Mouse (Mus musculus): ENCODE data around the gene Hrct1. TPM values are rescaled to one million over a fixed set of nuclear protein-coding genes. Genes with fewer than 3 reads are reported as not detected.

Hrct1 gene
- polyA plus RNA-seq (2016; fragmentation: Nextera tagmentation; extraction: Ambion mirVana) = 0.14 and 0.19 TPM in 2 replicates

DNA sequence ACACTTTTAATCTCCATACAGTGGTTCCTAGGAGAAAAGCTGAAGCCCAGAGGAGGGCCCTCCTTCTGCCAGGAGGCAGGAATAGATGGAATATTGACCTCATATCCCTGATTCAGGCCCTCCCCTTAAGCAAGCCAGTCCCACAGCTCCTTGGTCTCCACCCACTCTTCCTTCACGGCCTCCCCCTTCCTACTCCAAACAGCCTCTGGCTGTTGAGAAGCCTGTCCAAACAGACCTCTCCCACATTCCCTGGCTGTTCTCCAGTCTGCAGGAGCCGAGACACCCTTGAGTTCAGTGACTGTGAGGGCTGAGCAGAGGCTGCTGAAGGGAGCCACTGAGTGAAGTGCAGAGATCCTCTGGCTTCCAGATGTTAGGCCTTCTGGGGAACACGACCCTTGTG is at the start of gene Hrct1:
Gene Hrct1, plus strand, starts transcription at position 194 of the 400 bp plus-strand sequence.
- Histone ChIP-seq H3K4me2 (no peak within 1 kb of the TSS), H3K27me3 (replicated peaks) (no peaks in the 10 kb centered on the region; the same call in 1 of the 2 replicates), H3K4me1 (peaks cover 56% of the 10 kb centered on the region), H3K4me3 (no peak within 1 kb of the TSS), H3K9ac (no peak within 1 kb of the TSS), H3K9me3 (replicated peaks) (no peaks in the 10 kb centered on the region), H3K36me3 (no peaks in the 10 kb centered on the region), H3K27ac (peak within 1 kb of the TSS; percentile 50)
- ATAC-seq = no peak
- 37% methylated on average over 3 of the region's 3 CpGs for WGBS (ENCODE audit: insufficient replicate concordance)

DNA sequence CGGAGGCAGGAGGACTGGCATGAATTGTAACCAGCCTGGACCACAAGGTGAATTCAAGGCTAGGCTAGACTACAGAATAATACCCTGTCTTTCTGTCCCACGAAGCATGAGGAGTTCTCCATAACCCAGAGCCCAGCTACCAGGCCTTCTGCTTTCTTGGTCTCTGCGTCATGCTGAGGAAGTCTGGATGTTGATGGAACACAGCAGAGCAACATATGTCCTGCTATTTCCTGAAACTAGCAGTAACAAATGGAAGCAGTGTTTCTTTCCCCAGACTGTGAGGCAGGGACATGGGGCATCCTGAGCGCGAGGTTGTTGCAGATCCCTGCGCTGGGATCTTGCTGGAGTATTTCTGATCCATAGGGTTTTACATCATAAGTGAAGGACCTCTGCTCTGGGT is 48.4 kb upstream of the Hrct1 start:
- H3K9ac ChIP-seq = no peak overlapping the region
- H3K4me3 ChIP-seq = no peak overlapping the region
- WGBS (ENCODE audit: insufficient replicate concordance) = 74% methylated on average over 6 of the region's 6 CpGs
- no peaks in the 10 kb centered on the region for H3K36me3 ChIP-seq
- no peak overlapping the region for H3K4me2 ChIP-seq
- H3K27ac ChIP-seq = no peak overlapping the region
- 0 out of 2 replicates have a peak, but pooled peaks cover 7% of the 10 kb centered on the region for H3K27me3 ChIP-seq (replicated peaks)
- H3K4me1 ChIP-seq = no peaks in the 10 kb centered on the region
- no peaks in the 10 kb centered on the region for H3K9me3 ChIP-seq (replicated peaks)
- no peak for ATAC-seq

DNA sequence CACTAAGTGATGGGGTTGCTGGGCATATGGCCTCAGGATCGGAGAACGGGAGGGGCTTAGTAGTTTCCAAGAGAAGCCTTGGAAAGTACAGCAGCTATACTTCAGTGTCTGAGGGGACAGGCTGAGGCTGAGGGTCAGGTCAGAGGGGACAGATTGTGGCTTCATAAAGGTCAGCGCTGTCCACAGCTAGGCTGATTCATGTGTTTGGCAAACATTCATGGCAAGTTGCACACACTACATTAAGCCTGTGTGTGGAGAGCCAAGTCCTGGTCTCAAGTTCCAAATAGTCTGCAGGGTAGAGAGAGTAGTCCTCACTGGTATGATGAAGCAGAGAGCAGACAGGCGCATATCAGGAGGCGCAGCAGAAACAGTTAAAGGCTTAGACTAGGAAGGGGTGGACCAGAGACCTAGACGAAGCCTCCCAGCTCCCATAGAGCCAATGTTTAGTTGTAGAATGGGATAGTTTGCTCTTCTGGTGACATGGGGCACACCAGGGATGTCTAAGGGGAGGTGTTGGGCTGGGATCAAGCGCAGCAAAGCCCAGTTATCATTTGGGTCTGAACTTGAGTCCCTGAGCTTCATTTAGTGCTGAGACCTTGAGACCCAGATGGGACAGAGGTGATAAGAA is 47.5 kb upstream of the Hrct1 start:
- Histone ChIP-seq H3K4me1 (no peaks in the 10 kb centered on the region), H3K9ac (no peak overlapping the region), H3K27me3 (replicated peaks) (0 out of 2 replicates have a peak, but pooled peaks cover 7% of the 10 kb centered on the region), H3K4me3 (no peak overlapping the region), H3K27ac (no peak overlapping the region), H3K9me3 (replicated peaks) (no peaks in the 10 kb centered on the region), H3K36me3 (no peaks in the 10 kb centered on the region), H3K4me2 (no peak overlapping the region)
- no peak for ATAC-seq
- 74% methylated on average over 7 of the region's 7 CpGs for WGBS (ENCODE audit: insufficient replicate concordance)

DNA sequence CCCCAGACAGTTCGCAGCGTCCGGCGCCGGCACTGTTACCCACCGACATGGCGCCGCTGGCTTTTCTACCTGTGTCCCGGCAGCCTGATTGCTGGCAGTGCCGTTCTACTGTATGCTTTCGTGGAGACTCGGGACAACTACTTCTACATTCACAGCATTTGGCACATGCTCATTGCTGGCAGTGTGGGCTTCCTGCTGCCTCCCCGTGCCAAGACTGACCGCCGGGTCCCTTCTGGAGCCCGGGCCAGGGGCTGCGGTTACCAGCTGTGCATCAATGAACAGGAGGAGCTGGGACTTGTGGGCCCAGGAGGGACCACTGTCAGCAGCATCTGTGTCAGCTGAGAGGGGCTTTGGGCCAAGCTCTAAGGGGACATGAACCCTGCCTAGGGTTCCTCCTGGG is 37.0 kb upstream of the Hrct1 start:
- Histone ChIP-seq H3K9me3 (replicated peaks) (no peaks in the 10 kb centered on the region), H3K36me3 (no peaks in the 10 kb centered on the region), H3K9ac (no peak overlapping the region), H3K27me3 (replicated peaks) (peaks cover 14% of the 10 kb centered on the region), H3K4me2 (no peak overlapping the region), H3K27ac (no peak overlapping the region), H3K4me1 (peaks cover 28% of the 10 kb centered on the region), H3K4me3 (no peak overlapping the region)
- WGBS (ENCODE audit: insufficient replicate concordance) = 85% methylated on average over 17 of the region's 17 CpGs
- no peak for ATAC-seq

DNA sequence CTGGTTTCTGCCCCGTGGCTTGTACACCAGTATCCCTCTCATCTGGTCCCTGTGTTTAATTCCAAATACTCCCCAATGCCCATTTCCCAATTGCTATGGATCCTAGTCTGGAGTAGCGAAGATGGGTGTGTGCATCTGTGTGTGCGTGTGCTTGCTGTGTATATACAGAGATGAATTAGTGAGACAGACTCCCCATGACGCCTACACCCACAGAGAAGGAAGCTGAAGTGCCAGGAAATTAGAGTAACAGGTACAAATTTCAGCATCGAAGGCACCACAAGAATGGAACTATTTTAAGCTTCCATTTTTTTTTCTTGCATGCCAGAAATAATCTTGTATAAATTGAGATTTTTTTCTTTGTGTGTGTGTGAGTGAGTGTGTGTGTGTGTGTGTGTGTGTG is 36.0 kb upstream of the Hrct1 start:
- no peak for ATAC-seq
- 54% methylated on average over 5 of the region's 5 CpGs for WGBS (ENCODE audit: insufficient replicate concordance)
- Histone ChIP-seq H3K9ac (no peak overlapping the region), H3K27me3 (replicated peaks) (peaks cover 14% of the 10 kb centered on the region), H3K27ac (no peak overlapping the region), H3K4me1 (peaks cover 37% of the 10 kb centered on the region), H3K4me2 (no peak overlapping the region), H3K9me3 (replicated peaks) (no peaks in the 10 kb centered on the region), H3K4me3 (no peak overlapping the region), H3K36me3 (no peaks in the 10 kb centered on the region)

DNA sequence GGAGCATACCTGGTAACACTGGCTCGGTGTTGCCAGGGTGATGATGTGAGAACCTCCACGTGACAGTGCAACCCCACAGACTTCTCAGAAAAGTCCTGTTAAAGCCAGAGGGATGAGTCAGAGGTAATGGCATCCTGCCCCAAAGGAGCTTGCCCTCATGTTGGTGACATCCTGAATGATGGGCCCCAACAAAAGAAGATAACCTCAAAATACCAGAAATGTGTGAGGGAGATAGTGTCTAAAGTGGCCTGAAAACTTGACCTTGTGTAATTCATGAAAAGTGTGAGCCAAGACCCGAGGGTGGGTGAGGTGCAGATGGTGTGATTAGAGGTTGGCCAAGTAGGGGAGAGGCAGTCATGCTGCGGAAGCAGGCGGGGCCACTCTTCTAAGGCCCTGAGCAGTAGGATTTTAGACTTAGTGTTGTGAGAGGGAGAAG is 33.2 kb upstream of the Hrct1 start:
- WGBS (ENCODE audit: insufficient replicate concordance) = 26% methylated on average over 5 of the region's 5 CpGs
- H3K9ac ChIP-seq = no peak overlapping the region
- H3K4me3 ChIP-seq = no peak overlapping the region
- peaks cover 21% of the 10 kb centered on the region for H3K27me3 ChIP-seq (replicated peaks)
- no peaks in the 10 kb centered on the region for H3K9me3 ChIP-seq (replicated peaks)
- peak; percentile 38; the same call in 1 of the 2 replicates for ATAC-seq
- no peak overlapping the region for H3K4me2 ChIP-seq
- H3K4me1 ChIP-seq = peaks cover 37% of the 10 kb centered on the region
- H3K36me3 ChIP-seq = no peaks in the 10 kb centered on the region
- no peak overlapping the region for H3K27ac ChIP-seq

DNA sequence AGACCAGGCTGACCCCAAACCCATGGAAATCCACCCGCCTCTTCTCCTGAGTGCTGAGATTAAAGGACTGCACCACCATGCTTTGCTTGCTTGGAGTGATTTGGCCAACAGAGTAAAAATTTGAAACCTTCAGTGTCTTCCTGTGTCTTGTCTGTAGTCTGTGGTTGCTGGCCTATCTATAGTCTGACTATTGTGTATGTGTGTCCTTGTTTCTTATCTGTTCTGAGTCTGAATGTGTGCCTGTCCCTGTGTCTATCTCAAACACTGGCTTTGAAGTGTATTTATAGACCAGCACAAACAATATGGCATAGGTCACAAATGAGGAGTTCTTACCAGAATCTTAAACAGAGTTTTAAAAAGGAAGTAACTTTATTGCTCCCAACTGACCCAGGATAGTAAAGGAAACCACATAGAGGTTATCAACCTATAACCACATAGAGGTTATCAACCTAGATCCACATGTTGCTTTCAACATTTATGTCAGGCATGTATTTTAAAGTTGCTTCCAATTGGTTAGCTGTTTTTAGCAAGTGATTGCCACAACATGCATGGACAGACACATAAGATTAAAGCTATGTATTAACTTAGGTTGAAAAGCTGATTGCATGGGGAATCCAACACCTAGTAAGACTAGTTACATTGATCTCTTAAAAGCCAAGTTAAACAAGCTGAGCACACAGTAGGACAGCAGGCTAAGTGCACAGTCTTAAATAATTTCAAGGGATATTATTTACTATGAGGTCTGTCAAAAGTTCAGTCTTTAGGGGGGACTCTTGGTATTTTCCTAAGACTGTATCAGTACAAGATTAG is 32.3 kb upstream of the Hrct1 start:
- Histone ChIP-seq H3K4me3 (no peak overlapping the region), H3K36me3 (no peaks in the 10 kb centered on the region), H3K9me3 (replicated peaks) (no peaks in the 10 kb centered on the region), H3K9ac (no peak overlapping the region), H3K4me2 (no peak overlapping the region), H3K27ac (no peak overlapping the region), H3K27me3 (replicated peaks) (peaks cover 19% of the 10 kb centered on the region), H3K4me1 (peaks cover 37% of the 10 kb centered on the region)
- 32% methylated on average over 1 of the region's 1 CpGs for WGBS (ENCODE audit: insufficient replicate concordance)
- ATAC-seq = peak; percentile 52

DNA sequence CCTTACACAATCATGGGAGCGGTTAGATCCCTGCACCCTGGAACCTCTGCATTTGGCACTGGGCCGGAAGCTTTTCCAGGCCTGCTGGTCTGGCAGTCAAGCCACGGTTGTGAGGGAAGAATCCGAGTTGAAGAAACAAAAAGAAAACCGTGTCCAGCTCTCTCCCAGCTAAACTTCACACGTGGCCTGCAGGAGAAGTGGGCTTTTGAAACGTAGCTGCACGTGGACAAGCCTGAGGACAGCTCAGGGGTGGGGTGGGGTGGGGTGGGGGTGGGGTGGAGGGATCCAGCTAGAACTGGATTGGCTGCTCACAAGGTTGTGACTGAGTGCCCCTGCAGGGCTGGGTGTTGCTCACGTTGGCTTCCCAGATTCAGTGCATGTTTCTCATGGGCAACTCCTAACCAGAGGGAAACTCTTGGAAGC is 31.7 kb upstream of the Hrct1 start:
- H3K9me3 ChIP-seq (replicated peaks) = no peaks in the 10 kb centered on the region
- H3K27me3 ChIP-seq (replicated peaks) = peaks cover 13% of the 10 kb centered on the region
- 28% methylated on average over 9 of the region's 9 CpGs for WGBS (ENCODE audit: insufficient replicate concordance)
- H3K36me3 ChIP-seq = no peaks in the 10 kb centered on the region
- no peak overlapping the region for H3K4me2 ChIP-seq
- no peak overlapping the region for H3K4me3 ChIP-seq
- no peak overlapping the region for H3K27ac ChIP-seq
- ATAC-seq = peak; percentile 68; the same call in 1 of the 2 replicates
- H3K4me1 ChIP-seq = peaks cover 37% of the 10 kb centered on the region
- no peak overlapping the region for H3K9ac ChIP-seq

DNA sequence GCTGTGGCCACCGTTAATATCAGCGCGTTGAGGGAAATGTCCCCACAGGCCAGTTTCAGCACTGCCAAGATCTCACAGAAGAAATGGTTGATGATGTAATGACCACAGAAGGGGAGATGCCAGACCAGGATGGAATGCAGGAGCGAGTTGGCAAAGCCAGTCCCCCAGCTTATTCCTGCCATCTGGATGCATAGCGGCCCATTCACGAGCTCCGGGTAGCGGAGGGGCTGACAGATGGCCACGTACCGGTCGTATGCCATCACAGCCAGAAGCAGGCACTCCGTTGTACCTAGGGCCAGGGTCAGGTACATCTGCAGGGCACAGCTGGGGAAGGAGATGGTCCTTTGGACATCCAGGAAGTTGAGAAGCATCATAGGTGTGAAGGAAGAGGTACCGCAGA is 30.4 kb upstream of the Hrct1 start:
- no peak overlapping the region for H3K4me2 ChIP-seq
- peaks cover 37% of the 10 kb centered on the region for H3K4me1 ChIP-seq
- H3K9me3 ChIP-seq (replicated peaks) = no peaks in the 10 kb centered on the region
- no peak overlapping the region for H3K27ac ChIP-seq
- H3K36me3 ChIP-seq = no peaks in the 10 kb centered on the region
- no peak for ATAC-seq
- 88% methylated on average over 13 of the region's 13 CpGs for WGBS (ENCODE audit: insufficient replicate concordance)
- H3K27me3 ChIP-seq (replicated peaks) = peaks cover 7% of the 10 kb centered on the region; the same call in 1 of the 2 replicates
- no peak overlapping the region for H3K9ac ChIP-seq
- no peak overlapping the region for H3K4me3 ChIP-seq

DNA sequence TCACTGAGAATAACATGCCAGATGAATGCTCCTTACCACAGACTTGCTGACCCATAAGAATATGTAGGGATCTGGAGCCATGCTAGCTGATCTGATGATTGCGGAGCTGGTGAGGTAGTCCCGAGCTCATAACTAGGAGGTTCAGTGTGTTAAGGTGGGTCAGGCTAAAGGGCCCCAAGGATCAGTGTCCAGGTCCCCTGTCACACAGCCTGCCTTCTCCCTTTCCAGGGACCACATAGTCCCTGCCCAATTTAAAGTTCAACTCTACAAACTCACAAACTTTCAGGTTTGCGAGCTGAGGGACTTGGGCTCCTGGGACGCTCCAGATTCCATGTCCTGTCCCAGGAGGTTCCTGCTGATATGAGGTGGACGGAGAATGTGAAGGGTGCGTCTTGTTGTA is 26.3 kb upstream of the Hrct1 start, which contains the start of gene Olfr70:
Gene Olfr70, minus strand, starts transcription at position 101 of the 400 bp plus-strand sequence.
- peaks cover 2% of the 10 kb centered on the region for H3K4me1 ChIP-seq
- H3K27me3 ChIP-seq (replicated peaks) = peaks cover 10% of the 10 kb centered on the region; the same call in 1 of the 2 replicates
- no peak within 1 kb of the TSS for H3K27ac ChIP-seq
- no peaks in the 10 kb centered on the region for H3K36me3 ChIP-seq
- no peaks in the 10 kb centered on the region for H3K9me3 ChIP-seq (replicated peaks)
- no peak within 1 kb of the TSS for H3K4me3 ChIP-seq
- 67% methylated on average over 6 of the region's 6 CpGs for WGBS (ENCODE audit: insufficient replicate concordance)
- H3K4me2 ChIP-seq = no peak within 1 kb of the TSS
- no peak for ATAC-seq
- no peak within 1 kb of the TSS for H3K9ac ChIP-seq

DNA sequence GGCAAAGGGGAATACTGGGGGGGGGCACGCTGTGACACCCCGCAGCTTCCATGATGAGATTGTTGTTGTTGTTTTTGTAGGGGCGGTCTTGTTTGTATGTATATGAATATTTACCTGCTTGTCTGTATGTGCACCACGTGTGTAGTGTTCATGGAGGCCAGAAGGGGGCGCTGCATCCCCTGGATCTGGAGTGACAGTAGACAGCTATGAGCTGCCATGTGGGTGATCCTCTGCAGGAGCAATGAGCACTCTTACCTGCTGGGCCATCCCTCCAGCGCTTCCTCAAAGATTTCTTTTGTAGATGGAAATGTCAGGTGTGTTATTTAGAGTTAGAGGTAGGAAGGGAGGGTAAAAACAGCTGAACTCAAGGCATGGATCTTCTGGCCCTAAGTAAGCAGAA is 23.5 kb upstream of the Hrct1 start:
- H3K27ac ChIP-seq = no peak overlapping the region
- no peaks in the 10 kb centered on the region for H3K9me3 ChIP-seq (replicated peaks)
- H3K36me3 ChIP-seq = no peaks in the 10 kb centered on the region
- H3K4me1 ChIP-seq = no peaks in the 10 kb centered on the region
- H3K27me3 ChIP-seq (replicated peaks) = peaks cover 27% of the 10 kb centered on the region
- WGBS (ENCODE audit: insufficient replicate concordance) = 53% methylated on average over 6 of the region's 6 CpGs
- no peak overlapping the region for H3K4me2 ChIP-seq
- H3K4me3 ChIP-seq = no peak overlapping the region
- H3K9ac ChIP-seq = no peak overlapping the region
- no peak for ATAC-seq

DNA sequence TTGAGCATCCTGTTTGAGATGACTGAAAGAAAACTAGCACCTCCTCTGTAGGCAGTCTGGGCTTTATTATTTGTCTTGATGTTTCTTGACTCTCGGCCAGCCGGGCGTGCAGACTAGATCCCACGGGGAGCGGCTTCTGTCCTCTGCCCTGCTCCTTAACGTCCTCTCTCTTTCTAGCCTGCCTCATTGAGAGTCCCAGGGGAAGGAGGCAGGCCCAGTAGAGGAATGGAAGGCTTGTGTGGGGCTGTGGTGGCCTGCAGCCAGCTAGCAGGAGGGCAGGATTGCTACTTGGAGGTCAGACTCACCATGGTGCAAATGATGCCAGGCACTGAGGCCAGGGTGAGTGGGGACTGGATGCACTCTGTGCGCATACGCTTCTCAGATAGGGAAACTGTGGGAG is 23.1 kb upstream of the Hrct1 start:
- Histone ChIP-seq H3K4me2 (no peak overlapping the region), H3K27me3 (replicated peaks) (peaks cover 30% of the 10 kb centered on the region), H3K9ac (no peak overlapping the region), H3K4me1 (no peaks in the 10 kb centered on the region), H3K4me3 (no peak overlapping the region), H3K27ac (no peak overlapping the region), H3K9me3 (replicated peaks) (no peaks in the 10 kb centered on the region), H3K36me3 (no peaks in the 10 kb centered on the region)
- 86% methylated on average over 8 of the region's 8 CpGs for WGBS (ENCODE audit: insufficient replicate concordance)
- no peak for ATAC-seq
